Mouse (Mus musculus): ENCODE measurements around the gene Erp29. TPM values are rescaled to one million over a fixed set of nuclear protein-coding genes. Genes with fewer than 3 reads are reported as not detected.

The Erp29 gene
- polyA plus RNA-seq (2015; fragmentation: Nextera tagmentation; extraction: Ambion mirVana) = 102 and 107 TPM in 2 replicates

- DNase-seq (ENCODE audit: low spot score) = peak; percentile 97
Observed at GRCm38 (mm10) chr5:121452026-121452869, at the start of gene Erp29. Erp29 (minus strand) TSS chr5:121452506.

GRCm38 (mm10) chr5:121501424-121501996 is 49.2 kb upstream of the Erp29 start:
- peak; percentile 26 for DNase-seq (ENCODE audit: low spot score)

GRCm38 (mm10) chr5:121500719-121501118 is 48.4 kb upstream of the Erp29 start:
- DNase-seq (ENCODE audit: low spot score) = no peak

GRCm38 (mm10) chr5:121493305-121493704 is 41.0 kb upstream of the Erp29 start:
- no peak for DNase-seq (ENCODE audit: low spot score)

GRCm38 (mm10) chr5:121484801-121485200 is 32.5 kb upstream of the Erp29 start:
- DNase-seq (ENCODE audit: low spot score) = no peak

- peak; percentile 75 for DNase-seq (ENCODE audit: low spot score)
Observed at GRCm38 (mm10) chr5:121477680-121478079, 25.4 kb upstream of the Erp29 start.

- DNase-seq (ENCODE audit: low spot score) = no peak
Observed at GRCm38 (mm10) chr5:121476040-121476439, 23.7 kb upstream of the Erp29 start.

GRCm38 (mm10) chr5:121474610-121475009 is 22.3 kb upstream of the Erp29 start:
- no peak for DNase-seq (ENCODE audit: low spot score)

GRCm38 (mm10) chr5:121472411-121472810 is 20.1 kb upstream of the Erp29 start:
- no peak for DNase-seq (ENCODE audit: low spot score)

- DNase-seq (ENCODE audit: low spot score) = no peak
Observed at GRCm38 (mm10) chr5:121469566-121469965, 17.3 kb upstream of the Erp29 start.

GRCm38 (mm10) chr5:121463601-121464250 is 11.4 kb upstream of the Erp29 start:
- no peak for DNase-seq (ENCODE audit: low spot score)

- no peak for DNase-seq (ENCODE audit: low spot score)
Observed at GRCm38 (mm10) chr5:121462967-121463366, 10.7 kb upstream of the Erp29 start.

- DNase-seq (ENCODE audit: low spot score) = no peak
Observed at GRCm38 (mm10) chr5:121462171-121462502, 9.8 kb upstream of the Erp29 start.

- no peak for DNase-seq (ENCODE audit: low spot score)
Observed at GRCm38 (mm10) chr5:121461339-121462170, 9.2 kb upstream of the Erp29 start.

- no peak for DNase-seq (ENCODE audit: low spot score)
Observed at GRCm38 (mm10) chr5:121455510-121456265, 3.4 kb upstream of the Erp29 start.

GRCm38 (mm10) chr5:121454503-121454782 is 2.1 kb upstream of the Erp29 start:
- DNase-seq (ENCODE audit: low spot score) = no peak

- no peak for DNase-seq (ENCODE audit: low spot score)
Observed at GRCm38 (mm10) chr5:121453743-121454502, 1.6 kb upstream of the Erp29 start.

- no peak for DNase-seq (ENCODE audit: low spot score)
Observed at GRCm38 (mm10) chr5:121452906-121453305, 600 bp upstream of the Erp29 start.

- DNase-seq (ENCODE audit: low spot score) = peak; percentile 35
Observed at GRCm38 (mm10) chr5:121451644-121452025, 671 bp downstream of the Erp29 start, which contains the start of gene Tmem116. Tmem116 (plus strand) TSS chr5:121451893.

- peak; percentile 9 for DNase-seq (ENCODE audit: low spot score)
Observed at GRCm38 (mm10) chr5:121451203-121451602, 1.1 kb downstream of the Erp29 start.
